Mouse (Mus musculus): ENCODE measurements around the gene Rbm34. TPM values are rescaled to one million over a fixed set of nuclear protein-coding genes. Genes with fewer than 3 reads are reported as not detected.

The Rbm34 gene
- total and polyA plus RNA-seq, 3 experiments, result 25.9 TPM; not detected in 1

GRCm38 (mm10) chr8:126945730-126946163, 25.1 kb downstream of the Rbm34 start, which contains the start of gene Tomm20:
Tomm20 (minus strand) TSS chr8:126945844.
- peaks cover 21 to 25% of the 10 kb centered on the region in 2 experiments for H3K36me3 ChIP-seq (ENCODE audit: control insufficient read depth in 1 of 2, insufficient read depth in 2 of 2, low read length in 2 of 2)
- DNase-seq (ENCODE audit: low read depth, low spot score), result peak; percentile 96
- TF ChIP-seq MAX (IDR thresholded peaks at IDR 0.05; ENCODE audit: low read length) (peak; percentile 99), E2F4 (IDR thresholded peaks at IDR 0.05; ENCODE audit: borderline replicate concordance, low read depth, low read length) (no peak), NRF1 (IDR thresholded peaks at IDR 0.05; ENCODE audit: insufficient read depth, low read depth, low read length, poor library complexity, severe bottlenecking) (peak; percentile 86), ELF1 (IDR thresholded peaks at IDR 0.05; ENCODE audit: low read depth, low read length) (peak; percentile 74), TAL1 (IDR thresholded peaks at IDR 0.05; ENCODE audit: low read length) (no peak), POLR2A (IDR thresholded peaks at IDR 0.05; ENCODE audit: control insufficient read depth in 1 of 2, insufficient read depth in 1 of 2, low read depth in 1 of 2, low read length in 2 of 2, poor library complexity in 1 of 2) (peak in 1 of 2 experiments; percentile 77; a peak in 3 of 4 replicates), JUND (IDR thresholded peaks at IDR 0.05; ENCODE audit: low read depth, low read length) (no peak), POLR2AphosphoS5 (IDR thresholded peaks at IDR 0.05; ENCODE audit: borderline replicate concordance, low read depth, low read length) (no peak), ZKSCAN1 (IDR thresholded peaks at IDR 0.05; ENCODE audit: low read depth, low read length) (no peak), POLR2AphosphoS2 (IDR thresholded peaks at IDR 0.05; ENCODE audit: low read length) (no peak; the same call in 1 of the 2 replicates), KAT2A (conservative IDR thresholded peaks at IDR 0.05; ENCODE audit: low read depth, low read length) (peak; percentile 61; the same call in 1 of the 2 replicates), USF2 (IDR thresholded peaks at IDR 0.05; ENCODE audit: borderline replicate concordance in 1 of 2, insufficient read depth in 1 of 2, low read depth in 1 of 2, low read length in 2 of 2) (no peak), GABPA (IDR thresholded peaks at IDR 0.05; ENCODE audit: low read depth, low read length) (no peak), ETS1 (IDR thresholded peaks at IDR 0.05; ENCODE audit: low read depth, low read length) (peak; percentile 70; the same call in 1 of the 2 replicates), EP300 (IDR thresholded peaks at IDR 0.05; ENCODE audit: low read depth in 1 of 2, low read length in 2 of 2) (no peak), BHLHE40 (IDR thresholded peaks at IDR 0.05; ENCODE audit: borderline replicate concordance, low read depth, low read length) (peak; percentile 96), NELFE (IDR thresholded peaks at IDR 0.05; ENCODE audit: low read depth, low read length) (peak; percentile 83), SIN3A (IDR thresholded peaks at IDR 0.05; ENCODE audit: low read length) (peak; percentile 80), MEF2A (IDR thresholded peaks at IDR 0.05; ENCODE audit: extremely low read depth, insufficient replicate concordance, low read depth, low read length, poor library complexity, severe bottlenecking) (no peak), TCF12 (IDR thresholded peaks at IDR 0.05; ENCODE audit: low read depth, low read length) (peak; percentile 75), RCOR1 (IDR thresholded peaks at IDR 0.05; ENCODE audit: low read depth, low read length) (no peak), ZC3H11A (IDR thresholded peaks at IDR 0.05; ENCODE audit: low read depth, low read length) (no peak), MYB (IDR thresholded peaks at IDR 0.05; ENCODE audit: low read depth, low read length) (no peak), HCFC1 (IDR thresholded peaks at IDR 0.05; ENCODE audit: low read depth, low read length) (peak; percentile 87), GATA1 (IDR thresholded peaks at IDR 0.05; ENCODE audit: low read depth, low read length) (no peak), MXI1 (IDR thresholded peaks at IDR 0.05; ENCODE audit: low read depth, low read length) (peak; percentile 98), MAFK (IDR thresholded peaks at IDR 0.05; ENCODE audit: borderline replicate concordance, low read depth, low read length) (no peak), RAD21 (IDR thresholded peaks at IDR 0.05; ENCODE audit: low read depth, low read length) (no peak), UBTF (IDR thresholded peaks at IDR 0.05; ENCODE audit: borderline replicate concordance, insufficient read depth, low read depth, low read length) (no peak), SMC3 (IDR thresholded peaks at IDR 0.05; ENCODE audit: low read depth, low read length) (no peak), MYC (IDR thresholded peaks at IDR 0.05; ENCODE audit: low read depth, low read length) (peak; percentile 98), CHD2 (IDR thresholded peaks at IDR 0.05; ENCODE audit: low read length) (no peak), TBP (IDR thresholded peaks at IDR 0.05; ENCODE audit: low read depth, low read length) (peak; percentile 59), CTCF (IDR thresholded peaks at IDR 0.05 in 2 of 3, conservative IDR thresholded peaks at IDR 0.05 in 1 of 3; ENCODE audit: control insufficient read depth in 1 of 3, insufficient read depth in 1 of 3, low read depth in 2 of 3, low read length in 3 of 3, poor library complexity in 1 of 3, severe bottlenecking in 1 of 3) (no peak), ZMIZ1 (IDR thresholded peaks at IDR 0.05; ENCODE audit: low read depth, low read length) (no peak; the same call in 1 of the 2 replicates), USF1 (IDR thresholded peaks at IDR 0.05; ENCODE audit: low read depth, low read length) (peak; percentile 85), MAZ (IDR thresholded peaks at IDR 0.05; ENCODE audit: low read depth, low read length) (no peak), CHD1 (IDR thresholded peaks at IDR 0.05; ENCODE audit: low read depth, low read length) (no peak)

More at GRCm38 (mm10) chr8:126945730-126946163, 25.1 kb downstream of the Rbm34 start, which contains the start of gene Tomm20:
- no peaks in the 10 kb centered on the region for H3K27me3 ChIP-seq (ENCODE audit: control insufficient read depth in 1 of 2, insufficient read depth in 2 of 2, low read length in 2 of 2)
- H3K9me3 ChIP-seq (replicated peaks; ENCODE audit: insufficient read depth, low read length), result no peaks in the 10 kb centered on the region
- peak within 1 kb of the TSS; percentile 98 for H3K4me3 ChIP-seq (ENCODE audit: control insufficient read depth in 1 of 2, insufficient read depth in 1 of 2, low read depth in 2 of 2, low read length in 2 of 2)
- peak within 1 kb of the TSS; percentile 76 for H3K27ac ChIP-seq (ENCODE audit: control insufficient read depth, low read depth, low read length)
- H3K79me2 ChIP-seq (ENCODE audit: control insufficient read depth, insufficient read depth, low read length, poor library complexity), result peaks cover 49% of the 10 kb centered on the region
- H3K4me1 ChIP-seq (ENCODE audit: control insufficient read depth in 1 of 2, insufficient read depth in 2 of 2, low read length in 2 of 2), result peaks cover 5 to 10% of the 10 kb centered on the region in 2 experiments; a peak in 3 of 4 replicates
- peak within 1 kb of the TSS; percentile 96 for H3K9ac ChIP-seq (ENCODE audit: control insufficient read depth, low read depth, low read length, poor library complexity, severe bottlenecking)
